Mouse (Mus musculus) hindbrain, embryonic 16.5 days (tissue): Measurements from ENCODE around the gene Cdc42ep4. TPM values are rescaled to one million over a fixed set of nuclear protein-coding genes. Genes with fewer than 3 reads are reported as not detected.

Experiments used
- polyA plus RNA-seq: library from polyadenylated mRNA; unstranded; fragments of >200 nt; fragmentation: Nextera tagmentation; extraction: Ambion mirVana; gene quantifications from 2 replicates; pipeline ENCODE4 v1.2.1, GENCODE M21; 2015

The Cdc42ep4 gene
- polyA plus RNA-seq, 1 experiment from 2014 or later = 72.2 TPM

Other genes starting within 250 kb of the Cdc42ep4 start
- 32.3 and 32.5 TPM in 2 replicates for gene Sstr2, start 132.5 kb downstream of the Cdc42ep4 start, polyA plus RNA-seq
- gene Cog1, start 102.7 kb downstream of the Cdc42ep4 start, polyA plus RNA-seq = 35.3 and 38.5 TPM in 2 replicates
- 37.1 and 40.1 TPM in 2 replicates for gene Slc39a11, start 101.8 kb downstream of the Cdc42ep4 start, polyA plus RNA-seq
- gene Fam104a, start 67.7 kb downstream of the Cdc42ep4 start, polyA plus RNA-seq = 39.1 and 42.2 TPM in 2 replicates
- gene D11Wsu47e, start 67.5 kb downstream of the Cdc42ep4 start, polyA plus RNA-seq = 22.9 and 24.5 TPM in 2 replicates
- 0.19 and 0.26 TPM in 2 replicates for gene Cpsf4l, start 41.9 kb downstream of the Cdc42ep4 start, polyA plus RNA-seq